10 mouse cellular contexts compared by ENCODE assay signal in the genomic region with DNA sequence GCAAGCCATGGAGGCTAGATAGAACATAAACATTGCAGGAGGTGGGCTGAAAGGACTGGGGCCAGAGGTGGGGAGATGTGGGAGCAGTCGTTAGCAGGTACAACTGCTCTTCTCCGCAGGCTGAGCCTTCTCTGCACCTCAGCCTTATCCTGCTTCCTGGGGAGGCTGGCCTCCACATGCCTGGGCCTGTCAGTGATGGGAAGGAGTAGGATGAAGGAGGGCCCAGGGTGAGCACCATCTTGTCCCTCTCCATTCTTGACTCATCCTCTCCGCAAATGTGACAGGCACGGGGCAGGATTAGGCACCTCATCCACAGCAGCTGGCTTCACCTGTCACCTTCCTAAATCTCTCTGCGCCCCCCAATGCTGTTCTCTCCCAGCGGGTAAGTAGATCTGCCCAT. TPM values are rescaled to one million over a fixed set of nuclear protein-coding genes. Genes with fewer than 3 reads are reported as not detected.
DNase-seq lines count a peak whose midpoint lies in the region; ATAC-seq and TF ChIP-seq lines count a peak whose summit lies in the region.
"Had no signal": no experiment of that assay in that cellular context is flagged by ENCODE, and none has a peak within 500 bp of the region (broad histone marks: within the 10 kb centered on the region; RNA-seq: fewer than 3 reads in every experiment).

A gene (plus strand): TSS at position 266 of the 400 bp plus-strand sequence.

- H3K27me3 ChIP-seq in erythroblast, embryonic 14.5 days (ENCODE audit: control insufficient read depth) = peaks cover 59% of the 10 kb centered on the region
- peaks cover 7% of the 10 kb centered on the region for H3K27me3 ChIP-seq in spleen, adult 2 months (ENCODE audit: control insufficient read depth, insufficient read depth, low read length)
- peaks cover 23% of the 10 kb centered on the region for H3K27me3 ChIP-seq in liver, embryonic 11.5 days (replicated peaks; ENCODE audit: control insufficient read depth, insufficient read depth, low read length)
- H3K27me3 ChIP-seq in stomach, postnatal 0 days (ENCODE audit: control insufficient read depth, insufficient read depth, low read length) = no peaks in the 10 kb centered on the region

- no peak for TF ChIP-seq CTCF in spleen, adult 2 months (IDR thresholded peaks at IDR 0.05; ENCODE audit: extremely low read depth, insufficient read depth, insufficient read length, insufficient replicate concordance)
- no peak for TF ChIP-seq CTCF in stomach, postnatal 0 days (IDR thresholded peaks at IDR 0.05; ENCODE audit: low read depth)

- ATAC-seq in erythroblast, adult 5-6 weeks (replicated peaks; ENCODE audit: low FRiP score, poor library complexity, severe bottlenecking) = no peak
- ATAC-seq in liver, embryonic 11.5 days (replicated peaks; ENCODE audit: low FRiP score) = no peak
- ATAC-seq in stomach, postnatal 0 days (ENCODE audit: low FRiP score, low TSS enrichment) = no peak

- H3K4me2 ChIP-seq in liver, embryonic 11.5 days = peak within 1 kb of the TSS; percentile 89
- H3K4me2 ChIP-seq in stomach, postnatal 0 days (replicated peaks; ENCODE audit: low read depth) = peak within 1 kb of the TSS; percentile 98

- TF ChIP-seq POLR2A in spleen, adult 2 months (IDR thresholded peaks at IDR 0.05; ENCODE audit: low read depth, low read length) = no peak

- WGBS in spleen, adult 2 months = 94% methylated on average over 6 of the region's 6 CpGs
- WGBS in liver, embryonic 11.5 days = 83% methylated on average over 6 of the region's 6 CpGs
- 71% methylated on average over 6 of the region's 6 CpGs for WGBS in stomach, postnatal 0 days

- no peak for DNase-seq in spleen, adult 2 months (ENCODE audit: low read depth in 1 of 2, low spot score in 2 of 2)
- DNase-seq in spleen, adult 12 weeks (ENCODE audit: low spot score) = no peak
- DNase-seq in liver, embryonic 11.5 days (ENCODE audit: low spot score) = no peak
- DNase-seq in stomach, postnatal 0 days (ENCODE audit: low spot score) = no peak
- DNase-seq in cerebellum, adult 18-20 months = no peak
- DNase-seq in left cerebral cortex, adult 8-10 months (ENCODE audit: low spot score in 2 of 2) = no peak
- DNase-seq: right cerebral cortex, postnatal 14 days had no signal

- H3K9me3 ChIP-seq in erythroblast, embryonic 14.5 days (ENCODE audit: control insufficient read depth, low read length) = no peaks in the 10 kb centered on the region; the same call in 1 of the 2 replicates
- no peaks in the 10 kb centered on the region for H3K9me3 ChIP-seq in liver, embryonic 11.5 days (ENCODE audit: control insufficient read depth, low read length)
- no peaks in the 10 kb centered on the region for H3K9me3 ChIP-seq in stomach, postnatal 0 days (ENCODE audit: control insufficient read depth, low read length)

- H3K4me1 ChIP-seq in erythroblast, embryonic 14.5 days (ENCODE audit: control insufficient read depth) = peaks cover 29% of the 10 kb centered on the region
- H3K4me1 ChIP-seq in spleen, adult 2 months (ENCODE audit: control insufficient read depth, insufficient read depth, insufficient read length) = peaks cover 7% of the 10 kb centered on the region; the same call in 1 of the 2 replicates
- H3K4me1 ChIP-seq in liver, embryonic 11.5 days (replicated peaks; ENCODE audit: control insufficient read depth, insufficient read depth, low read length) = peaks cover 24% of the 10 kb centered on the region
- peaks cover 3% of the 10 kb centered on the region; the same call in 1 of the 2 replicates for H3K4me1 ChIP-seq in stomach, postnatal 0 days (replicated peaks; ENCODE audit: control insufficient read depth, insufficient read depth)

- H3K4me3 ChIP-seq in erythroblast, embryonic 14.5 days (replicated peaks) = peak within 1 kb of the TSS; percentile 54
- peak within 1 kb of the TSS; percentile 44; the same call in 1 of the 2 replicates for H3K4me3 ChIP-seq in spleen, adult 2 months (ENCODE audit: extremely low read depth, insufficient read depth, insufficient read length)
- H3K4me3 ChIP-seq in liver, embryonic 11.5 days (ENCODE audit: low read depth, low read length) = peak within 1 kb of the TSS; percentile 53
- peak within 1 kb of the TSS; percentile 51 for H3K4me3 ChIP-seq in stomach, postnatal 0 days (ENCODE audit: low read depth, low read length)

- TF ChIP-seq EP300 in stomach, postnatal 0 days (optimal IDR thresholded peaks at IDR 0.05) = no peak

- peaks cover 5% of the 10 kb centered on the region for H3K36me3 ChIP-seq in erythroblast, embryonic 14.5 days (ENCODE audit: control insufficient read depth)
- H3K36me3 ChIP-seq in spleen, adult 2 months (ENCODE audit: control insufficient read depth, insufficient read depth, low read length) = no peaks in the 10 kb centered on the region
- no peaks in the 10 kb centered on the region for H3K36me3 ChIP-seq in liver, embryonic 11.5 days (ENCODE audit: control insufficient read depth, insufficient read depth, low read length)
- no peaks in the 10 kb centered on the region for H3K36me3 ChIP-seq in stomach, postnatal 0 days (ENCODE audit: control insufficient read depth, insufficient read depth, low read length)

- peak within 1 kb of the TSS; percentile 62 for H3K9ac ChIP-seq in liver, embryonic 11.5 days (ENCODE audit: low read depth, low read length)
- H3K9ac ChIP-seq in stomach, postnatal 0 days (ENCODE audit: low read length) = peak within 1 kb of the TSS; percentile 76

- no peak within 1 kb of the TSS for H3K27ac ChIP-seq in spleen, adult 2 months (ENCODE audit: insufficient read depth, low read length)
- H3K27ac ChIP-seq in liver, embryonic 11.5 days (ENCODE audit: low read depth, low read length) = 0 out of 2 replicates have a peak within 1 kb of the TSS, but pooled peaks have one; percentile 6
- peak within 1 kb of the TSS; percentile 85 for H3K27ac ChIP-seq in stomach, postnatal 0 days (replicated peaks)

RNA-seq across cellular contexts. Expression of the gene that starts here (rescaled TPM):
- not detected in 2 replicates for polyA plus RNA-seq in erythroblast, embryonic 14.5 days (2012)
- not detected in 2 replicates for total RNA-seq in erythroblast, adult 5-6 weeks (2015; ENCODE audit: low replicate concordance)
- 0.14 TPM in 1 of 2 replicates, not detected in the other for total RNA-seq in erythroblast, adult 5-6 weeks (2017; ENCODE audit: low replicate concordance)
- 0.83 and 2.1 TPM in 2 replicates for polyA plus RNA-seq in spleen, adult 2 months (2012; rRNA removed)
- polyA plus RNA-seq in liver, embryonic 11.5 days (2014; fragmentation: Nextera tagmentation; extraction: Ambion mirVana) = 1.5 and 1.8 TPM in 2 replicates
- 3.2 and 3.8 TPM in 2 replicates for polyA plus RNA-seq in stomach, postnatal 0 days (2015; fragmentation: Nextera tagmentation; extraction: Ambion mirVana)
- total RNA-seq in left cerebral cortex, adult 8-10 months (2022) = under 1 TPM; 0.21 to 0.28 (median 0.25) TPM
- total RNA-seq: adrenal gland, postnatal 36 days had no signal
